Mouse (Mus musculus): ENCODE measurements around the gene Ffar2. TPM values are rescaled to one million over a fixed set of nuclear protein-coding genes. Genes with fewer than 3 reads are reported as not detected.

Gene Ffar2
- polyA plus RNA-seq, 1 experiment: 0.14 TPM

DNA sequence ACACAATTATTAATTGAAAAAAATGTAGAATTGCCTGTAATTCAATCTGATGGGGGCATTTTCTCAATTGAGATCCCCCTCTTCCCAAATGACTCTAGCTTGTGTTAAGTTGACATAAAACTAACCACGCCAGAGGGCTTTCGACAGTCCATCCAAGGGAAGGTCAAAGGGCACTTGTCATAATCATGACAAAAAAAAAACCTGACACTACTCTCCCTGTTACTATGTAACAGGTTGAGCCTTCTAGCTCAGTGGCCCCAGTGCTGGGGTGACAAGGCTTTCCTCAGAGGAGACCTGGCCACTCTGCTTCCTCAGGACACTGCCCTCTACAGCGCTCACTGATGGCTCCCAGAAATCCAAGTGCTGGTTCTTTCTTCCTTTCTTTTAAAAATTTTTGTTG, 731 bp upstream of the Ffar2 start:
- DNase-seq (ENCODE audit: extremely low spot score in 1 of 2, low spot score in 1 of 2): no peak

DNA sequence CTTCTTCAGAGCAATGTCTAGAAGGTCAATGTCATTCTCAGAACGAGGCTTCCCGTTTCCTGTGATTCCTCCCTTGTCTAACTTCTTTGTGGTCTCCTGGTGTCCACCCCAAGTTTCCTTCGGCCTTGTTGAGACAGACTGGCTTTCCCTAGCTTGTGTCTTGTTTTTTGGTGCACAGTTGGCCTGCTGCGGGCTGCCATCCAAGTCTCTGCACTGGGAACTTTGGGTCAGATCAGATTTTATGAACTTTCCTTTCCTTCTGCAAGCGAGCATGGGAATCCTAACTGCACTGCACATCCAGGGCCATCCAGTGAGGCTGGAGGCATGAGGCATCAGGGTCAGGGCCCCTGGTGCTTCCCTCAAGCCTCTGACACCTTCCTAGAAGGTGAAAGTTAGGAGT, 2.0 kb downstream of the Ffar2 start:
- no peak for DNase-seq (ENCODE audit: extremely low spot score in 1 of 2, low spot score in 1 of 2)

DNA sequence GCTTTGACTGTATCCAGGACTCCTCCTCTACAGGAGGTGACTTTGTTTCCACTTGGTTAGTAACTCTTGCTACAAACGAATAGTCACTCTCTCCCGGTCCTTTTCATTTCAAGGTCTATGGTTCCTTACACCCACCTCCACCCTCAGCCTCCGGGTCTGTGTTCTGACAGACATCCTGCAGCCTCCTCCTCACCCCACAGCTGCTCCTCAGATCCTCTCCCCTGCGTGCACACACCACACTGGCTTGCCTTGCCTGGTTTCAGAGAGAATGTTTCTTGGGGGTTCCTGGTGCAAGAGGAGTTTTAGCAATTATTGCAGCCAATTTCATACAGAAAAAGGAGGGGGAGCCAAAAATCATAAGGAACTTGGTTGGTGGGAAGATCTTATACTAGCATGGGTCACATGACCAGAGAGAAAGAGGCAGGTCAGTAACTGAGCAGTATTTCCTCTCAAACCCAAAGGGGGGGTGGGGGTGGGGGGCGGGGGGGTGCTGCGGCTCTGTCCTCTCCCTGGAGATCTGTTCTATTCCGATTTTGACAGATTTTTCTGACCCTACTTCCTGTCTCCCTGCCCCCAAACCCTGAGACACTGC, 2.6 kb downstream of the Ffar2 start:
- no peak for DNase-seq (ENCODE audit: extremely low spot score in 1 of 2, low spot score in 1 of 2)

DNA sequence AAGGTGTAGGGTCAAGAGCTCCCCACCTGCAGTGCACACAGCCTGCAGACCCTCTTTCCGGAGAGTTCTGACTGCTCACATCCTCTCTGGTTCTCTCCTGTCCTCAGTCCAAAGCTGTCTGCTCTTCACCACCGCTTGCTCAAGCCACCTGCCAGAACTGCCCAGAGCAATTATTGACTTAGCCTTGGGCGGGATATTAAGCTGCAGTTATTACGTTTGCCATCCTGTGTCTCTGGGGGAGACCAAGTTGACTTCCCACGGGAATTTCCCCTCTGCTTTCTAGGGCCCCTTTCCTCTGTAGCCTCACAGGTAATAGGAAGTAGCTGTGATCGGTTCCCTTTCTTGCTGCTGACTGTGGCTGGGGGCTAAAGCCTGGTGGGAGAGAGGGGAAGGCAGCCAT, 3.4 kb downstream of the Ffar2 start:
- no peak for DNase-seq (ENCODE audit: extremely low spot score in 1 of 2, low spot score in 1 of 2)

DNA sequence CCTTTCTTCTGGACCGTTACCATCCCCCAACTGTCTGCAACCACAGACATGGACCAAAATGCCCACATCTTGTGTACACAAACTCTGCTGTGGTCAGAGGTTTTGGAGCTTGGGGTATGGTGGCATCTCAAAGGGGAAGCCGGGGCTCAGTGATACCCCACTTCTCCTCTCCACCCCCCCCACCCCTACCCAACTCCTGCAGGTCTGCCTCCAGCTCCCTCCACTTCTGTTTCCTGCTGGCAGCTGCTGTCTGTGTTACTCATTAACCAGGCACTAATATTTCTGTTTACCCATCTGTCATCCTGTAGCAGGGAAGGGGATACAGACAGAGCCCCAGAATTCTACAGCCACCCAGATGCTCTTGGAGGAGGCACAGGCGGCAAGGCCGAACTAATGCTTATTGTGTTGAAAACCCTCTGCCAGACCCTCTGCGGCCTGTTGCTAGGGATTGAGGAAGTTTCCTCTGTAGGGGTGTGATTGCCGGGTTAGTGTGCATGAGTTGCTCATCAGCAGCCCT, 11.2 kb downstream of the Ffar2 start:
- DNase-seq (ENCODE audit: extremely low spot score in 1 of 2, low spot score in 1 of 2): no peak

DNA sequence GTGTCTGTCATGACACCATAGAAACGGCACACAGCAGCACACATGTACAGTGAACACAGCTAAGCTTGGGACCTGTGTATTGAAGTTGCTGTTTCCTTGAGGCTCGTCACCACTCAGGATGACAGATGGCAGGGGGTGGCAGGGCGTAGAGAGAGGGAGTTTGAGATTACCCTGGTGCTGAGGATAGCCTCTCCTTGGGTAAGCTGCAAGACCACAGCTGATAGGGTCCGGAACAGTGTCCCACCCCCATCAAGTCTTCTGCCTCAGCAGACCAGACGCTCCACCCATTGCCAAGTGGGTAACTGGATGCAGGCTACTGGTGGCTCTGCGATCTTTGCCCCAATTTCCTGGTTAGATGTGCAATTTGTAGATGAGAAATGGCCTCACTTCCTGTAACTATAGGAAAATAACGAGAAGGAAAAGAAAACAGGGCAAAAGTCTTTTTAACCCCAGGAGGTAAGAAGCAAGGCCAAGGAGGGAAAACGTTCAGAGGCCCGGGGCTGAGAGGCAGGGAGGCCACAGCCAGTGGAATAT, 11.8 kb downstream of the Ffar2 start:
- no peak for DNase-seq (ENCODE audit: extremely low spot score in 1 of 2, low spot score in 1 of 2)

DNA sequence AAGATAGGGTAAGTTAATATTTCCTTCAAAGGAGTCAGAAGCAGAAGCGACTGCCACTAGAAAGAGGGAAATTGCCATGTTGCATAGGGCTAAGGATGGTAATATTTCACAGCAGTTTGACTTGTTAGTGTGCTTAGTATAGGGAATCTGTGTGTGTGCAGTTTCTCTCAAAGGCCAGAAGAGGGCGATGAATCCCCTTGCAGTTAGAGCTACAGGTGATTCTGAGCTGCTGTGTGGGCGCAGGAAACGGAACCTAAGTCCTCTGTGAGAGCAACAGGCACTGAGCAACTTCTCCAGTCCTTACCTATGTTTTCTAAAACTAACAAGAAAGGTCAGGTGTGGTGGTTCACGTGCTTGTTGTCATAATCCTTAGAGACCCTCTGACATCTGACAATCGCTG, 13.3 kb downstream of the Ffar2 start:
- no peak for DNase-seq (ENCODE audit: extremely low spot score in 1 of 2, low spot score in 1 of 2)

DNA sequence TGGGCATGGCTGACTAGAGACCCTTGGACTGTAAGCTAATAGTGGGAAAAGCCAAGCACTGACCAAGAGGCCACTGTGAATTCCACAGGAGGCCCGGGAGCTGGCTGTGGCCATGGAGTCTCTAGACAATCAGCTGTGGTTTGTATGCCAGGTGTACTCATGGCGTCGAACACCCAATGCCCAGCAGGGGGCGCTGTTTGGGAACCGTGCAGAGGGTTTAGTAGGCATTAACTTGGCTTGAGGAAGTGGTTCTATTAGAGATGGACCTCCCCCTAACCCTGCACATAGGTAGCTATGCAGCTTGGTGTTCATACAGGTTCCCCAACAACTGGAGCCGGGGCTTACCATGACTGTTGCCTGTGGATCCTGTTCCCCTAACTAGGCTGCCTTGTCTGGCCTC, 17.7 kb downstream of the Ffar2 start:
- DNase-seq (ENCODE audit: extremely low spot score in 1 of 2, low spot score in 1 of 2): no peak

DNA sequence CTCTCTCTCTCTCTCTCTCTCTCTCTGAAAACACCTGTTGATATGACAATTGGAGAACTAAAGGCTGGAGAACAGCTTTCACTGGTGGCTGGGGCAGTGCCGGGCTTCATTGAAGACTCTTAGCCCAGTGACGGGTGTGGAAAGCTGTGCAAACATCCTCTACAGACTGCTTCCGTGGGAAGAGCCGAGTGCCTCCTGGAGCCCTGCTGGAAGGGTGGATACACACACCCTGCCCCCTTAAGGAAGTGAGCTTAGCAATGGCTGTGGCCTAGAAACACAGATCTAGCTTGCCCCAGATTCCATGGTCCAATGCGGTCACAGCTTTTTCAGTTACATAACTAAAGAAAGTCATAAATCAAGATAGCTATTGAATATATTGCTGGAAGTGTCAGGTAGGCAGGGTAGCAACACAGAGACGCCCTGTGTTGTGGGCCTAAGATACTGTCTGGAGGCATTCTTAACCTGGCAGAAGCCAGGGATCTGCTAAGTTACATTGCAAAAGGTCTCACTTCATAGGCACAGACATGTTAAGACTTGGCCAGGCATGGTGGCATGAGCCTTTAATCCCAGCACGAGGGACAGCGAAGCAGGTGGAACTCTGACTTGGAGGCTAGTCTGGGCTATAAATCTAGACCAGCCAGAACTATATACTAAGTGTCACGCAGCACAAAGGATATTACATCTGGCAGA, 19.4 kb downstream of the Ffar2 start:
- DNase-seq (ENCODE audit: extremely low spot score in 1 of 2, low spot score in 1 of 2): no peak

DNA sequence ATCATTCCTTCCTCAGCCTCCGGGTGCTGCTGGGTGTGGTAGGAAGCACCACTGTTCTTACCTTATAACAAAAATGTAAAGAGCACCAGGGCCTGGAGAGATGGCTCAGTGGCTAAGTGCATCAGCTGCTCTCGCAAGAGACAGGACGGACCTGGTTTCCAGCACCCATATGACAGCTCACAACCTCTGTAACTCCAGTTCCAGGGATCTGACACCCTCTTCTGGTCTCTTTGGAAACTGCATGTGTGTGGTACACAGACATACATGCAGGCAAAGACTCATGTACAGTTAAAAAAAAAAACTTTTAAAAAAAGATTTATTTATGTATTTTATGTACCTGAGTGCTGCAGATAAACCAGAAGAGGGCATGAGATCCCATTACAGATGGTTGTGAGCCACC, 20.3 kb downstream of the Ffar2 start:
- no peak for DNase-seq (ENCODE audit: extremely low spot score in 1 of 2, low spot score in 1 of 2)

DNA sequence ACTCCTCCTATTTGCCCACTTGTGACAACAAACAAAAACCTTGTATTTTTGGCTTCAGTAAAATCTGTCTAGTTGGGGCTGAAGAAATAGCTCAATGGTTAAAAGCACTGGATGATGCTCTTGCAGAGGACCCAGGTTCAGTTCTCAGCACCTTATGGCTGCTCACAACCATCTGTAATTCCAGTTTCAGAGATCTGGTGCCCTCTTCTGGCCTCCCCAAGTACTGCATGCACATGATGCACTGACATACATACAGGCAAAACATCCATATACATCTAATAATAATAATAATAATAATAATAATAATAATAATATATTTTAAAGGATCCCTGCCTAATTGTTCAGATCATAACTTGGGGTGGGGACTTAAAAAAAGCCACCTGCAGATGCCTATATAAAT, 22.9 kb downstream of the Ffar2 start:
- DNase-seq (ENCODE audit: extremely low spot score in 1 of 2, low spot score in 1 of 2): no peak

DNA sequence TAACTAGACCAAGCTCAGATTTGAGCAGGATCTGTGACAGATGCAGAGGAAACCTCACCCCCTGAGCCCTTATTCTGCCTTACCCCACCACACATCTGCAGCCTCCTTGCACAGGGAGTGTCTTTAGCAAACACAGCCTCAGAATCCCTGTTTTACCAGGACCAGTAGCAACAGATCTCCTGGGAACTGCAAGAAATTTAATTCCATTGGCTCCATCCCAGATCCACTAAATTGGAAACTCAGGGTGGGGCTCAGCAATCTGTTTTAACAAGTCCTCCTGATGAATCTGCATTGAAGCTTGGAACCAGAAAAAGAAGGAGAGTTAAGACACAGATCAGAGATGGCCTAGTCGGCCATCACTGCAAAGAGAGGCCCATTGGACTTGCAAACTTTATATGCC, 26.8 kb downstream of the Ffar2 start:
- DNase-seq (ENCODE audit: extremely low spot score in 1 of 2, low spot score in 1 of 2): peak; percentile 13 to 61

DNA sequence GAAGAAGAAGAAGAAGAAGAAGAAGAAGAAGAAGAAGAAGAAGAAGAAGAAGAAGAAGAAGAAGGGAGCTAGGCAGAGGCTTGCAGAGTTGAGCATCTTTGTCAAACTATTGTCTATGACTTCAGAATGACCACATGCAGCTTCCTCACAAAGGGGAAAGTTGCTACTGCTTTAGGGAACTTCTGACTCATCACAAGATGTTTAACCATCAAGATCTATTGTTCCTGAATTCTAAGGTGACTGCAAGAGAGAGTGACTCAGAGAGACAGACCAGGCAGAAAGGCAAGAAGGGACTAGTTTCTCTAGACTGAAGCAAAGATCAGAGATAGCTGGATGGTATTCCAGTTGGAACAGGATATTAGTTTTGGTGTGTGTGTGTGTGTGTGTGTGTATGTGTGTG, 28.7 kb downstream of the Ffar2 start:
- no peak for DNase-seq (ENCODE audit: extremely low spot score in 1 of 2, low spot score in 1 of 2)

DNA sequence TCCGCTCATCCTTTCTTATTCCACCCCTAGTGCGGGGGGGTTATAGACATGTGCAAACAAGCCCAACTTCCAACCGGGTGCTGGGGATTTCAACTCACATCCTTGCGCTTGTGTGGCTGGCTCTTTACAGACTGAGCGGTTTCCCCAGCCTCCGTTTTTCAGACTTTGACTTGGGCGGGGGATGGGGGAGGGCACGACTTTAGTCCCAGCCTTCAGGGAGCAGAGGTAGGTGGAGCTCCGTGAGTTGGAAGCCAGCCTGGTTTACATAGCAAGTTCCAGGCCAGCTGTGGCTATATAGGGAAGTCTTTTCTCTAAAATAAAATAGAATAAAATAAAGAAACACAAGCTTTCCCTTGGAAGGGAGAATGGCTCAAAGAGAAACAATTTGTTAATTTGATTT, 31.7 kb downstream of the Ffar2 start:
- no peak for DNase-seq (ENCODE audit: extremely low spot score in 1 of 2, low spot score in 1 of 2)

DNA sequence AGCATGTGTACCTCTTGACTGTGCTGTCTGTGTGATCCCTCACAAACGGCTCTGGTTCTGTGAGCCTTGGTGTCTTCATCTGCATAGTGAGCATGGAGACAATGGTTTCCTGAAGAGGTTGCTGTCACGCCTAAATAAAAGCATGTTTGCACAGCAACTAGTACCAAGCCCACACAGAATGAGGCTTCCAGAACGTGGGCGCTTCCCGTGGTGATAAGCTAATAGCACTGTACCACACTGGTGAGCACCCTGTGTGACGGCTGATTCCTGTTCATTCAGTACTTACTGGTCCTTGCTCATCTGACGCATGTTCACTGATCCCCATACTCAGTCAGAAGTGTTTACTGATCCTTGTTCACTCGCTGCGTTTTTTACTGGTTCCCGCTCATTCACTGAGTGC, 33.4 kb downstream of the Ffar2 start:
- no peak for DNase-seq (ENCODE audit: extremely low spot score in 1 of 2, low spot score in 1 of 2)

DNA sequence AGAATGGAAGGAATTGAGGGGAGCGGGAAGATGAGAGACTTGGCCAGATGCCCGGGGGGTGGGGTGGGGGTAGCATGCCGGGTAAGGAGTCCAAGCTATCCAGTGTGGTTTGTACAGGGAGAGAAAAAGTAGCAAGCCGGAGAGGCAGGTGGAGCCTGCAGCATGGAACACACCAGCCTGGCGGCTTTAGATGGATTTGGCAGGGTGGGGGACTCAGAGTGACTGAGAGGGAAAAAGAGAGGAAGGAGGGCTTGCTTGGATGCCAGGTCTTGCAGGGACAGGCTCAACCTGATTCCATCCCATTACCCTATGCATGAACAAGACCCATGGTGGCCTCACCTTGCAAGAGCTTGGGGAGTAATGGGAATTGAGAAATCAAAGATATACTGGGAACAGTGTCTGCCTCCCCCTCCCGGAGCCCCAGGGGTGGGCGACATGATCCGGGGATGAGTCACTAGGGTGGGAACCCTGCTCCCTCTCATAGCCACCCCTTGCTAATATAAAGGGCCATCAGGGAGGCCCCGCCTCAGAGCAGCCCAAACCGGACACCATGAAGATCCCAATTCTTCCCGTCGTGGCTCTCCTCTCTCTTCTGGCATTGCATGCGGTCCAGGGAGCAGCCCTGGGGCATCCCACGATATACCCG, 36.1 kb downstream of the Ffar2 start, which contains the start of gene Krtdap:
TSS of gene Krtdap (plus strand) at position 520 of the 646 bp plus-strand sequence.
- no peak for DNase-seq (ENCODE audit: extremely low spot score in 1 of 2, low spot score in 1 of 2)

DNA sequence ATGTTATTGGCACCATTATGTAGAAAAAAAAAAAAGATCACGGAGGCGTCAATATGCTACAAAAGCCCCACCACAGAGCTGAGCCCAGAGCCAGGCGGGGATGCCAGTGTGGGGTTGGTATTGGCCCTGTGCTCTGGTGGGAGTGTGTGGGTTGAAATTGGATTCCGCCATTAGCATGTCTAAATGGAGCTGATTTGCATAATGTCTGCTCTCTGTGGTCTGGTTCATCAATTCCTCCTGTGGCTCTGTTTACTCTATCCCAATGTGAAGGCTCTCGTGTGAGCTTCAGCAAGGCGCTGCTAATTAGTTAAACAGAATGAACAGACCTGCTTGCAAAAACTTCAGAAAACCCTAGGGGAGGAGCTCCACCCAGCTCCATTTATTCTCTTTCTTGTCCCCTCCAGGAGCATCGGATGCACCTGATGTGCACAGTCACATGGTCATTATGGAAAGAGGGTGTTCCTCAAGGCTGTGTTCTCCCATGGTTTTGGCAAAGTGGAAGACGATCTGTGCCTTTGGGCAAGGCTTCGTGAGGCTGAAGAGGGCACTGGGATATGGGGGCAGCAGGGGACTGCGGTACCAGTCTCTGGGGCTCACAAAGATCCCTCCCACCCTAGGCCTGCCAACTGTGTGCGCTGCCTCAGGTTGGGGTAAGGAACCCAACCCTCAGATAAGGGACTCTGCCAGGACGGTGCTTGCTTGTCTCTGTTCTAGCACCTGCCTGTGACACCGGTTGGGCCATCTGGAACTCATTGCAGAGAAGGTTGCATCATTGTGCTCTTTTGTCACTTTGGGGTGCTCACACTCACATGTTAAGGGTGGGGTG, 37.6 kb downstream of the Ffar2 start:
- peak in 1 of 2 experiments; percentile 36 for DNase-seq (ENCODE audit: extremely low spot score in 1 of 2, low spot score in 1 of 2)

DNA sequence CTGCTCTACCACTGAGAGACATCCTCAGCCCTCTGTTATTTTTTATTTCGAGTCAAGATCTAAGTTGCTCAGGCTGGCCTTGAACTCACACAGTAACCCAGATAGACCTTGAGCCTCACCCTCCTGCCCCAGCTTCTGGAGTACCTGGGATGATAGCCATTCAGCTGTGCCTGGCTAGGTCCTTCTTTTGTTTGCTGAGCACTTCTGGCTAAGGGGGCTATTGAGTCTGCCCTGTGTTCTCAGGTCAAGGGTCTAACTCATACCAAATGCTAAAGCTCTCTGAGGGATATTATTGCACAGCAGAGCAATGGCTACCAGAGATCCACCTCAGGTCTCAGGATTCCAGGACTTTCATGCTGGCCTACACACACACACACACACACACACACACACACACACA, 38.4 kb downstream of the Ffar2 start:
- DNase-seq (ENCODE audit: extremely low spot score in 1 of 2, low spot score in 1 of 2): no peak

DNA sequence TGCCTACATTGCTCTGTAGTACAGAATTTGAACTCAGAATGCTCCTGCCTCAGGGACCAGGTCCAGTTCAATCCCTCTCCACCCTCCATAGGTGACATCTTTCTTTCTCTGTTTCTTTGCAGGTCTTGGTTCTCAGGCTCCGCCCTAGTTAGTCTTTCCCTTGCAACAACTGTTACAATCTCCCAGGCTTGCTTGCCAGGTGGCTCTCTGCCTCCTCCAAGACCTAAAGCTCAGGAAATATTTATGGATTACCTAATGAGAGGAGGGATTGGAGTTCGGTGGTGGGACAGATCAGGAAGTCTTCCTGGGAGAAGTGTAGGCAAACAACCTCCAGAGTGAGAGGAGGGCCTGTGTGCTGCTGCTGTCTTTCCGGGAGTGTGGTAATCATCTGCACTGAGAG, 40.9 kb downstream of the Ffar2 start:
- DNase-seq (ENCODE audit: extremely low spot score in 1 of 2, low spot score in 1 of 2): no peak

DNA sequence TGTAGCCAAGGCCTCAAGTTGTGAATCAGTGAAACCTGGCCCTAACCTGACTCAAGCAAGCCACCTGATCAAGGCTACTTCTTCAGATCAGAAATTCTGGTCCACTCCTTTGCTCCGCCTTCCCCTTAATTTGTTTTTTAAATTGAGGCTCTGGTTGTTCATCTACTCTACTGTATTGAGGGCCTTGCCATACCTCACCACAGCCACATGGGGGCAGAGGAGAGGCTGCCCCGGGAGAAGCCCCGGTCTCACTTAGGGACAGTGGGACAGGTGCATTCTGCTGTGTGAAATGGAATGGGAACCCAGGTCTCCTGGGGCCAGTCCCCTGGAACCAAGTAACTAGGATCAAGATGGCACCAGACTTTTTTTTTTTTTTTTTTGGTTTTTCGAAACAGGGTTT, 41.8 kb downstream of the Ffar2 start:
- DNase-seq (ENCODE audit: extremely low spot score in 1 of 2, low spot score in 1 of 2): no peak

DNA sequence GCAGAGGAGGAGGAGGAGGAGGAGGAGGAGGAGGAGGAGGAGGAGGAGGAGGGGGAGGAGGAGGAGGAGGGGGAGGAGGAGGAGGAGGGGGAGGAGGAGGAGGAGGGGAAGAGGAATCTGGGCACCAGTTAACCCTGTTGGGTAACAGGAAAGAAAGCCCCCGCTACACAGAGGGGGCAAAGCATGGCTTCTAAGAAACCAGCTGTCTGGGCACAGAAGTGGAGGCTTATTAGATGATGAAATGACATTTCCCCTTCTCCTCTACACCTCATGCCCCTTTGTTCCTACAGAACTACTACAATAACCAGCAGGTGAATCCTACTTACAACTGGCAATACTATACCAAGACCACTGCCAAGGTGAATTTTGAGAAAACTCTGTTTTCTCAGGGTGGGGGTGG, 45.7 kb downstream of the Ffar2 start:
- no peak for DNase-seq (ENCODE audit: extremely low spot score in 1 of 2, low spot score in 1 of 2)

Data from frontal cortex, adult 2 months (tissue).